Mouse (Mus musculus): ENCODE measurements around the gene Mllt10.
A peak's percentile ranks its signal among the peaks of the same experiment; 100 is the strongest.

The Mllt10 gene

GRCm38 (mm10) chr2:18201820-18202462, 146.9 kb downstream of the Mllt10 start:
- DNase-seq (ENCODE audit: low spot score): no peak

- no peak for DNase-seq (ENCODE audit: low spot score)
Observed at GRCm38 (mm10) chr2:18202923-18203322, 147.9 kb downstream of the Mllt10 start.

DNA sequence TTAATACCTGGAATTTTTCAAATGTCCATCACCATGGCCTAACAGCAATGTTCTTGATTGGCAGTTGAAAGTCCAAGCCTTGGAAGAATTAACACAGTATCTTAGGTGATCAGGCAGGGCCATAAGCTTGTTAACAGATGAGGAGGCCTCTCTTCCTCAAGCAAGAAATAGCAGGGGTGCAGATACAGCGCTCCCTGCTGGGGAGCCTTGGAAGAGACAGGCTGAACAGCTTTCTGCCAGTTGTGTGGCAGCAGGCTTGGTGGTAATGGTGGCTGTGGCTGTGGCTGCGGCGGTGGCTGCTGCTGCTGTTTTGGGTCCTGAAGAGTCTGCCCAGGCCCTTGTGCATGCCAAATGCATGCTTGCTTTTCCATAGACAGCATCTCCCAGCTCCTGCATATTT, 150.1 kb downstream of the Mllt10 start:
- peak; percentile 13 for DNase-seq (ENCODE audit: low spot score)

GRCm38 (mm10) chr2:18206811-18207210, 151.8 kb downstream of the Mllt10 start:
- peak; percentile 31 for DNase-seq (ENCODE audit: low spot score)

- DNase-seq (ENCODE audit: low spot score): no peak
Observed at GRCm38 (mm10) chr2:18208578-18208977, 153.5 kb downstream of the Mllt10 start.

DNA sequence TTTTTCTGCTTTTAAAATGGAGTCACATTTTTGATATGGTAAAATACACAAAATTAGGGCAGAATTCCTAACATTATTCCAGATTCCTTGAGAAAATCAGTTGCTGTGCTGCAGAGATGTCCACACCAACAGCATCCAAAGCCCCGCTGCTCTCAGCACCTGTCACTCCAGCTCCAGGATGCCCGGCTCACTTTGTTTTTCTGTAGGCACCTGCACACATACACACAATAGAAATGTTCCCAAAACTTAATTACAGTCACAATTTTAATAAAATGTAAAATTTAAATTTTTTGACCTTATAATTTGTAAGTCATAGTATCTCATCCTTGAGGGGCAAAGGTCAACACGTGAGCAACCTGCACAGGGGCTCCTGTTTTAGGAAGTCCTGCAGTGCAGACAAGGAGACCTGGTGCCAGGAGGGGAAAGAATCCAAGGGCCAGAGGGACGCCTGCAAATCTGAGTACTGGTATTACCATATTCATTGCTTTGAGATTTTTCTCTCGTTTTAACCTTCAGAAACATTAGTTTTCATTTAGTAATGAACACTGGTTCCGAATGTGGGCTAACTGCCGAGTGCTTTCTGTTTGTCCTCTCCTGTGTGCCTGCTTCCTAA, 154.3 kb downstream of the Mllt10 start:
- no peak for DNase-seq (ENCODE audit: low spot score)

- DNase-seq (ENCODE audit: low spot score): no peak
Observed at GRCm38 (mm10) chr2:18209948-18210347, 154.9 kb downstream of the Mllt10 start.

DNA sequence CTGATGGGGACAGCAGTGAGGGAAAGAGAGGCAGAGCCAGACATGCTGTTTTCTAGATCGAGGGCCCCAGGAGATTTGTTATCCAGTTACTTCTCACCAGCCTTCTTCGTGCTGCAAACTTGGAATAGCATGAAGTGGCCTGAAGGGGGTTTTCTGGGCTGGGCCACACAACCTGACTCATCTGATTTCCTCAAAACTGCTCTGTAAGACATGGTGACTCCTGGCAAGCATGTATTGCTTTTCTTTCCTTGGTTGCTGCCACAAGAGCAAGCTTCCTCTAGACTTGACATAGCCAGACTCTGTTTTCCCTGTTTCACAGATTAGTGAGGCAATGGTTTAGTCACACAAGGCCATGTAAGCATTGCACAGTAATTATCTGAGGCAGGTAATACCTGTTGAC, 159.0 kb downstream of the Mllt10 start:
- no peak for DNase-seq (ENCODE audit: low spot score)

GRCm38 (mm10) chr2:18217867-18218266, 162.8 kb downstream of the Mllt10 start:
- DNase-seq (ENCODE audit: low spot score): no peak

- DNase-seq (ENCODE audit: low spot score): no peak
Observed at GRCm38 (mm10) chr2:18218500-18218899, 163.5 kb downstream of the Mllt10 start.

GRCm38 (mm10) chr2:18219136-18219535, 164.1 kb downstream of the Mllt10 start:
- DNase-seq (ENCODE audit: low spot score): no peak

DNA sequence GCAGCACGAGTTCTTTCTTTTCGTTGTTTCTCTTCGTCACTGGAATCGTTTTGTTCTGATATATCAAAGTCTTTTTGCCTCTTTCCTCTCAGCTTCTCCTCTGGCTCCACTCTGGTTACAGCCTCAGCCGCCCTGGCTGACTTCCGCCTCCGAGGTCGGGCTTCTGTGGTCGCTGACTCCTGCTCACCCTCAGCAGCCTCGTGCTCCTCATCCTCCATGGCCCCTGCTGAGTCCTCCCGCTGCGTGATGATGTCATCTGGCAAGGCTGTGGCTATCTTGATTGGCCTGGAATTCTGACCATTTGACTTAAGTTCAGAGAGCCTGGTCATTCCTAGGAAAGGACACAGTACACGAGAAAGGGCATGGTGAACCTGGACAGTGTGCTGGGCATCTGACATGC, 164.5 kb downstream of the Mllt10 start:
- no peak for DNase-seq (ENCODE audit: low spot score)

DNA sequence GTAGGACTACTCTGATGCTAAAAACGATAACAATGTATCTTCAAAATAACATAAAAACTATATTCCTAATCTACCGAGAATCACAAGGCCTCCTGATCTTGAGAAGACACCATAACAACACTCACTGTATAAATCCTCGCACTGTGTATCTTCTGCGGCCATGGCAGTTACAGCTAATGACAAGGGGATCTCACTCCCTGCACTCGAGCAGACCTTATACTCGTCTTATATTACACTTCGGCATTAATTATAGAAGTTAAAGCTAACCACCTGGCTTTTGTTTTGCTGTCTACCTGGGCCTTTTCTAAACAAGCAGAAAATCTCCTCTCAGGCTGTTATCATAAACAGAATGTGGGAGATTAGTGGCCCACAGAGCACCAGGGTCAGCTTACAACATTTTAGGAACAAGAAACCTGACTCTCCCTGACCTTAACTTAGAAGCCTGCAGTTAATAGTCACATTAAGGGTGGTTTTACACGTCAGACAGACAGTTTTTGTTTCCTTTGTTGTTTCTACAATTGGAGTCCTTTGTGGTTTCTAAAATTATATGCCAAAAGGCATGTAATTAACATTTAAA, 173.5 kb downstream of the Mllt10 start:
- DNase-seq (ENCODE audit: low spot score): no peak

DNA sequence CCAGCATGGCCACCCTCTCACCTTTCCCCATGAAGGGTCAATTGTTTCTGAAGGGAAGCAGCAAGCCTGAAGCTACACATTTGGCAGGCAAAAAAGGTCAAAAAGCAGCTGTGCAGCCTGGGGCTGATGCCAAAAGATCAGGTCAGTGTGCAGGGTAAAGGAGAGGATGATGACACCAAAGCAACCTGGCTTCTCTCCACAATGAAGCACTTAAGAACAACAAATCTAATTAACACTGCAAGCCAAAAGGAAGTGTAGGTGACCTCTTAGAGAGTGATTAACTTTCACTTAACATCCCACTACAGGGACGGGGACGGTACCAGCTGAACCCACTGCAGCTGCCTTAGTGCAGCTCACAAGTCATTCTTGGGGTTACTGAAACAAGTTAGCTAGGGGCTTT, 174.2 kb downstream of the Mllt10 start:
- peak; percentile 82 for DNase-seq (ENCODE audit: low spot score)

DNA sequence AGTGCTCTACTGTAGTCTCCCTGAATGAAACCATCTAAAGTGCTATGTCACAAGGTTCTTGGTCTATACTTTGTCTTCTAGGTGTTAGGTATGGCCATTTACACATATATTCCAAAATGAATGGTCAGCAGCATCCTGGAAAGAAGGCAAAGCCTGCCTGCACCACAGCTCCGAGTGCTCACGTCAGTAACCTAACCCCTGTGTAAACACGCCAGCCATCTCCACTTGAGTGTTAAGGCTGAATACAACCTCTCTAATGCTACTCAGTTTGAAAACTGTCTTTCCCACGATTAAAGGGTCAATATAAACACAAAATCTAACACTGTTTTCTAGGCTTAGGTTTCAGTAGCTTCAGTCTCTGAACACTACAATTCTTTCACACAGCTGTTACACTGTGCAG, 176.1 kb downstream of the Mllt10 start:
- no peak for DNase-seq (ENCODE audit: low spot score)

- no peak for DNase-seq (ENCODE audit: low spot score)
Observed at GRCm38 (mm10) chr2:18232883-18233567, 178.0 kb downstream of the Mllt10 start.

DNA sequence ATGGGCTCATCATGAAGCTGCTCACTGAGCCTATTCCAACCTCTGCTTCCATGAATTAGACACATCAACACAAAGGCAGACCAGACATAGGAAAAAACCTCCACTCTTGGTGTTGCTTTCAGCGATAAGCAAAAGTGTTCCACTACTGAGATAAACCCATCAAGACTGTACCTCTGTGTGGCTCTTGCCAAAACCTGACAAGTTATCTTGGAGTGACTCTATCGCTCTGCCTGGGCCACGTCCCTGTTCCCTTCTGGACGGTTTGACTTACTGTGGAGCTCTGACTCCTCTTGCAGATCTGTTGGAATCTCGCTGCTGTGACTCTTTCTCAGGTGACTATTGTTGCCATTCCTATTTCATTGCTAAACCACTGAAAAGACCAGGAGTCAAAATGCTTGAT, 180.5 kb downstream of the Mllt10 start:
- DNase-seq (ENCODE audit: low spot score): no peak

GRCm38 (mm10) chr2:18249224-18249623, 194.2 kb downstream of the Mllt10 start:
- DNase-seq (ENCODE audit: low spot score): no peak
